Mouse (Mus musculus): Measurements from ENCODE around the gene Cfap52. TPM values are rescaled to one million over a fixed set of nuclear protein-coding genes. Genes with fewer than 3 reads are reported as not detected.
A peak's percentile ranks its signal among the peaks of the same experiment; 100 is the strongest.

Gene Cfap52
- total RNA-seq, 2 experiments from 2014 or later = 1.6 to 4.2 TPM

- no peak for DNase-seq (ENCODE audit: low spot score in 2 of 2)
Observed at GRCm38 (mm10) chr11:67932156-67932555, 33.3 kb downstream of the Cfap52 start.

GRCm38 (mm10) chr11:67926348-67927055 is 38.9 kb downstream of the Cfap52 start:
- DNase-seq (ENCODE audit: low spot score in 2 of 2) = no peak

GRCm38 (mm10) chr11:67925000-67925399 is 40.5 kb downstream of the Cfap52 start:
- no peak for DNase-seq (ENCODE audit: low spot score in 2 of 2)

- DNase-seq (ENCODE audit: low spot score in 2 of 2) = no peak
Observed at GRCm38 (mm10) chr11:67923720-67924119, 41.7 kb downstream of the Cfap52 start.

GRCm38 (mm10) chr11:67922755-67923125 is 42.7 kb downstream of the Cfap52 start:
- DNase-seq (ENCODE audit: low spot score in 2 of 2) = peak; percentile 23 to 53

- no peak for DNase-seq (ENCODE audit: low spot score in 2 of 2)
Observed at GRCm38 (mm10) chr11:67921827-67922754, 43.4 kb downstream of the Cfap52 start, which contains the start of gene Usp43. TSS of gene Usp43 (minus strand) at chr11:67922153.

GRCm38 (mm10) chr11:67921091-67921826 is 44.2 kb downstream of the Cfap52 start:
- DNase-seq (ENCODE audit: low spot score in 2 of 2) = peak in 1 of 2 experiments; percentile 12

GRCm38 (mm10) chr11:67920226-67920960 is 45.1 kb downstream of the Cfap52 start:
- DNase-seq (ENCODE audit: low spot score in 2 of 2) = no peak

GRCm38 (mm10) chr11:67919593-67919992 is 45.9 kb downstream of the Cfap52 start:
- DNase-seq (ENCODE audit: low spot score in 2 of 2) = no peak

- no peak for DNase-seq (ENCODE audit: low spot score in 2 of 2)
Observed at GRCm38 (mm10) chr11:67917126-67917525, 48.3 kb downstream of the Cfap52 start.

GRCm38 (mm10) chr11:67911074-67911473 is 54.4 kb downstream of the Cfap52 start:
- DNase-seq (ENCODE audit: low spot score in 2 of 2) = no peak

- DNase-seq (ENCODE audit: low spot score in 2 of 2) = no peak
Observed at GRCm38 (mm10) chr11:67903756-67904155, 61.7 kb downstream of the Cfap52 start.

GRCm38 (mm10) chr11:67897064-67897560 is 68.3 kb downstream of the Cfap52 start:
- DNase-seq (ENCODE audit: low spot score in 2 of 2) = peak; percentile 39 to 52

- no peak for DNase-seq (ENCODE audit: low spot score in 2 of 2)
Observed at GRCm38 (mm10) chr11:67895641-67896040, 69.8 kb downstream of the Cfap52 start.

- no peak for DNase-seq (ENCODE audit: low spot score in 2 of 2)
Observed at GRCm38 (mm10) chr11:67888521-67888920, 76.9 kb downstream of the Cfap52 start.

GRCm38 (mm10) chr11:67885921-67886320 is 79.5 kb downstream of the Cfap52 start:
- DNase-seq (ENCODE audit: low spot score in 2 of 2) = no peak

All from layer of hippocampus, postnatal 14 days (tissue).